In the genomic region with DNA sequence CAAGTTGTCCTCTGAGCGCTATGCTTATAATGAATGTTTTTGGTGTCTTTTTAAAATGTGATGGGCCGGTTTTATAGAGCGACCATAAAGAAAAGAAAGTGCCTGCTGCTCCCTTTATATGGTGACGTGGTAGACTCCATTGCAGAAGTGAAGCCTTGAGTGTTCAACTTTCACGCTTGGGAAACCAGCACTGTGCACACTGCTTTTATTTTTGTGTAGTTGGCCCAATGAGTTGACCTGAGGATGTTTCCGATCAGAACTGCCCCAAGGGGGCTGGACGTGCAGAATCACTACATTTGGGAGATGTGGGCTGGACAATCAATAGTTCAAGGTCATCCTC, we compare ENCODE assay signal across 8 mouse cellular contexts. TPM values are rescaled to one million over a fixed set of nuclear protein-coding genes. Genes with fewer than 3 reads are reported as not detected.
DNase-seq lines count a peak whose midpoint lies in the region; ATAC-seq lines count a peak whose summit lies in the region.

No protein-coding gene starts in this region.

- H3K4me2 ChIP-seq in liver, embryonic 12.5 days: peak overlapping the region; percentile 94

- peak overlapping the region; percentile 91 for H3K27ac ChIP-seq in liver, embryonic 12.5 days

- 52% methylated on average over 7 of the region's 7 CpGs for WGBS in liver, embryonic 12.5 days (ENCODE audit: insufficient replicate concordance)

- H3K4me1 ChIP-seq in liver, embryonic 12.5 days: peaks cover 64% of the 10 kb centered on the region

- peak; percentile 48 for DNase-seq in cerebellum, adult 9-10 months
- no peak for DNase-seq in cerebellum, postnatal 10 days
- peak; percentile 63 to 67 for DNase-seq in spleen, postnatal 36 days (ENCODE audit: low spot score in 2 of 2)
- DNase-seq in spleen, adult 12 weeks (ENCODE audit: low spot score): no peak
- no peak for DNase-seq in urinary bladder, postnatal 36 days (ENCODE audit: low spot score in 2 of 2)
- DNase-seq in left cerebral cortex, adult 11 months (ENCODE audit: low spot score): no peak
- DNase-seq in Muller cell, postnatal 12 days (ENCODE audit: inconsistent ontology term): no peak

- no peaks in the 10 kb centered on the region for H3K9me3 ChIP-seq in liver, embryonic 12.5 days (replicated peaks)

- peak overlapping the region; percentile 88 for H3K9ac ChIP-seq in liver, embryonic 12.5 days

- H3K36me3 ChIP-seq in liver, embryonic 12.5 days: no peaks in the 10 kb centered on the region

- peak overlapping the region; percentile 86 for H3K4me3 ChIP-seq in liver, embryonic 12.5 days

- H3K27me3 ChIP-seq in liver, embryonic 12.5 days (replicated peaks): no peaks in the 10 kb centered on the region

- no peak for ATAC-seq in liver, embryonic 12.5 days

RNA-seq across cellular contexts. Expression of gene Bicra, which starts 1.8 kb away (rescaled TPM):
- polyA plus RNA-seq in liver, embryonic 12.5 days (2016; fragmentation: Nextera tagmentation; extraction: Ambion mirVana): 2.9 and 3.3 TPM in 2 replicates

RNA-seq across cellular contexts. Expression of gene Zfp541, which starts 12.1 kb away (rescaled TPM):
- not detected in 2 replicates for polyA plus RNA-seq in liver, embryonic 12.5 days (2016; fragmentation: Nextera tagmentation; extraction: Ambion mirVana)

RNA-seq across cellular contexts. Expression of gene Napa, which starts 48.7 kb away (rescaled TPM):
- polyA plus RNA-seq in liver, embryonic 12.5 days (2016; fragmentation: Nextera tagmentation; extraction: Ambion mirVana): 163 and 165 TPM in 2 replicates

Comparison
In these comparisons a context has a peak if more than half of its experiments do, and no peak if none do; other contexts are left out.
1. DNase-seq: peak in cerebellum, adult 9-10 months (single experiment) and spleen, postnatal 36 days (2 of 2); none in cerebellum, postnatal 10 days (0 of 2), spleen, adult 12 weeks (single experiment), urinary bladder, postnatal 36 days (0 of 2), left cerebral cortex, adult 11 months (single experiment) and Muller cell, postnatal 12 days (single experiment).